Mouse (Mus musculus) liver, embryonic 15.5 days (tissue): Measurements from ENCODE around the gene Prkn. TPM values are rescaled to one million over a fixed set of nuclear protein-coding genes. Genes with fewer than 3 reads are reported as not detected.

Source experiments
- ATAC-seq: fragments of 200-750 bp; cut with Nextera tagmentation; 2 replicates; pipeline ENCODE4 v1.8.0; 2017; ENCODE audit warnings: moderate number of reproducible peaks, mild to moderate bottlenecking, moderate library complexity; ENCODE audit not compliant: insufficient read depth
- H3K27ac ChIP-seq: fragments of 300-500 bp; sonication (generic); replicated peaks from 2 replicates; pipeline ENCODE4 v1.5.1; 2015; ENCODE audit warnings: mild to moderate bottlenecking, inconsistent platforms
- H3K27me3 ChIP-seq: fragments of 300-500 bp; sonication (generic); 2 replicates; pipeline ENCODE4 v1.6.1; 2015; ENCODE audit warnings: mild to moderate bottlenecking, inconsistent platforms
- H3K36me3 ChIP-seq: fragments of 300-500 bp; sonication (generic); replicated peaks from 2 replicates; pipeline ENCODE4 v1.6.1; 2015; ENCODE audit warnings: moderate library complexity, mild to moderate bottlenecking, inconsistent platforms
- H3K4me1 ChIP-seq: fragments of 300-500 bp; sonication (generic); replicated peaks from 2 replicates; pipeline ENCODE4 v1.6.1; 2015; ENCODE audit warnings: inconsistent platforms
- H3K4me2 ChIP-seq: fragments of 300-500 bp; sonication (generic); 2 replicates; pipeline ENCODE4 v1.6.1; 2015; ENCODE audit warnings: moderate library complexity, mild to moderate bottlenecking, inconsistent platforms
- H3K4me3 ChIP-seq: fragments of 300-500 bp; sonication (generic); replicated peaks from 2 replicates; pipeline ENCODE4 v1.5.1; 2015; ENCODE audit warnings: mild to moderate bottlenecking, inconsistent platforms
- H3K9ac ChIP-seq: fragments of 300-500 bp; sonication (generic); 2 replicates; pipeline ENCODE4 v1.6.1; 2015; ENCODE audit warnings: moderate library complexity, mild to moderate bottlenecking, inconsistent platforms
- H3K9me3 ChIP-seq: fragments of 300-500 bp; sonication (generic); replicated peaks from 2 replicates; pipeline ENCODE4 v1.6.1; 2016; ENCODE audit warnings: inconsistent platforms
- WGBS: fragments of 180-500 bp; shearing (Covaris S2); methylation state at CpG from one replicate; pipeline ENCODE4 v1.1.7; 2015; ENCODE audit warnings: mixed read lengths; ENCODE audit not compliant: insufficient replicate concordance; 5-methylcytosine and 5-hydroxymethylcytosine counted together
- polyA plus RNA-seq: library from polyadenylated mRNA; unstranded; fragments of >200 nt; fragmentation: Nextera tagmentation; extraction: Ambion mirVana; gene quantifications from 2 replicates; pipeline ENCODE4 v1.2.1, GENCODE M21; 2015

Gene Prkn
- polyA plus RNA-seq, 1 experiment from 2014 or later, result 0.38 TPM

DNA sequence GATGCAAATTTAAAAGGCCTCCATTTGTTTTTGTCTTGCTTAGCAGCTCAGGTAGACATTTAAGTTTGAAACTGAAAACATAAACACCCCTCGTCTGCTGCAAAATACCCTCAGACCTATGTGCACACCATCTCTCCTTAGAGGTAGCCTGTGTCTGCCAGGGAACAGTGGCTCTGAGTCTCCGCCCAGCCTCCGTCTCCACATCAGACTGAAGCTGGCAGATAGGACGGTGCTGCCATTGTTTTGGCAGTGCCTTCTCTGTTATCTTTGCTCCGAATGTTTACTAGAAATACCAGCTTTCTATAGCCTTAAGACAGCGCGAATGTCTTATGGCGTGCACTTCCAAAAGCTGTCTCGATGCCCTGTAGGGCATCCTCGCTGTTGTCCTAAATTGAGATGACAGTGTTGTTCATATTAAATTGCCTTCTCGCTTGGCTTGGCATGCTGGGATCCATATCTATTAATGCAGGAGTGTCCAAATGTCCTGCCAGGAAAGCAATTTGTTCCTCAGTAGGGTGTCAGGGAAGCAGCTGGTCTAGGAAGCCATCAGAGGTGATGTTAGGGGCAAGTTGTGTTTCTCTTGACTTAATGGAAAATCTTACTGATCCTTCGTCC is 1047.5 kb downstream of the Prkn start:
- H3K4me3 ChIP-seq, result no peak overlapping the region
- no peaks in the 10 kb centered on the region for H3K36me3 ChIP-seq
- no peak overlapping the region for H3K27ac ChIP-seq
- no peaks in the 10 kb centered on the region for H3K4me1 ChIP-seq
- WGBS, result 64% methylated on average over 12 of the region's 12 CpGs
- no peaks in the 10 kb centered on the region for H3K9me3 ChIP-seq
- no peak for ATAC-seq
- H3K9ac ChIP-seq, result no peak overlapping the region
- H3K4me2 ChIP-seq, result no peak overlapping the region
- H3K27me3 ChIP-seq, result no peaks in the 10 kb centered on the region

DNA sequence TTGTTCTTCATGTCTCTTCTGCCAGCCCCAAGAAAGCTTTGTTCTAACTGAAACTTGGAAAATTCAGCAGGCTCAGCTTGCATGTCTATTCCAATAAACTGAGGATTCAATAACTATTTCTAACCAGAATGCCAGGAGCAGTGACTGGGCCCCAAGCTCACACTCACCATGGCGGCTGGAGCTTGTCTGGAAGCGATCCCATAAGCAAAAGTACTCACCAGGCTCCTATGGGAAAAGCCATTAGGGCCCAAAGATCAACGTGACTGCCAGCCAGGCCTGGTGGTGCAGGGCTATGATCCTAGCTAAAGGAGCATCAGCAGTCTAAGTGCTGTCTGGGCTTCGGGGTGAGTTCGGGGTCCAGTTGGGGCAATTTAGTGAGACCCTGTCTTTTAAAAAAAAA is 1048.6 kb downstream of the Prkn start:
- Histone ChIP-seq H3K4me2 (no peak overlapping the region), H3K27me3 (no peaks in the 10 kb centered on the region), H3K36me3 (no peaks in the 10 kb centered on the region), H3K9ac (no peak overlapping the region), H3K9me3 (no peaks in the 10 kb centered on the region), H3K27ac (no peak overlapping the region), H3K4me3 (no peak overlapping the region), H3K4me1 (no peaks in the 10 kb centered on the region)
- WGBS, result 65% methylated on average over 5 of the region's 5 CpGs
- ATAC-seq, result no peak

- Histone ChIP-seq H3K4me1 (no peaks in the 10 kb centered on the region), H3K9me3 (no peaks in the 10 kb centered on the region), H3K27me3 (no peaks in the 10 kb centered on the region), H3K9ac (no peak overlapping the region), H3K27ac (no peak overlapping the region), H3K36me3 (no peaks in the 10 kb centered on the region), H3K4me3 (no peak overlapping the region), H3K4me2 (no peak overlapping the region)
- WGBS, result 64% methylated on average over 7 of the region's 7 CpGs
- ATAC-seq, result no peak
These were observed 1060.1 kb downstream of the Prkn start for GRCm38 (mm10) chr17:11900300-11900699.

DNA sequence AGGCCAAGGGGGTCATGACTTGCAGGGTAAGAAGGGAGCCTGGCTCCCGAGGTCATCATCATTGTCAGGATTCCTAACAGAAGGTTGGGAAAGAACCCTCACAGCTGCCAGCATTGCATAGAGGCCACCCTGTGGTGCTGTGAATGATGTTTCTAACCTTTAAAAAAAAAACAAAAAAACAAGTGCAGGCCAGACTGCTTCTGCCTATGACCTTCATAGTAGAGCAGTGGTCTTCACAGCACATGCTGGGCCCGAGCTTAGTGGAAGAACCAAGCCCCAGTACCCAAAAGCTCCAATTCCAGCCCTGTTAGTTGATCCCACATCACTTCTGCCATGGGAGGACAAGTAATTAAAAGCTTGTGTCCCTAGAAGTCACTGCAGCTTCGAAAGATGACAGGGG is 1061.5 kb downstream of the Prkn start:
- whole genome bisulfite sequencing, result 46% methylated on average over 3 of the region's 3 CpGs
- H3K27me3 ChIP-seq, result no peaks in the 10 kb centered on the region
- H3K36me3 ChIP-seq, result no peaks in the 10 kb centered on the region
- H3K9ac ChIP-seq, result no peak overlapping the region
- H3K4me3 ChIP-seq, result no peak overlapping the region
- no peak overlapping the region for H3K4me2 ChIP-seq
- H3K9me3 ChIP-seq, result no peaks in the 10 kb centered on the region
- H3K4me1 ChIP-seq, result no peaks in the 10 kb centered on the region
- ATAC-seq, result no peak
- H3K27ac ChIP-seq, result no peak overlapping the region

- H3K9me3 ChIP-seq, result no peaks in the 10 kb centered on the region
- no peak for ATAC-seq
- no peak overlapping the region for H3K27ac ChIP-seq
- H3K4me1 ChIP-seq, result no peaks in the 10 kb centered on the region
- H3K36me3 ChIP-seq, result no peaks in the 10 kb centered on the region
- no peak overlapping the region for H3K4me3 ChIP-seq
- H3K4me2 ChIP-seq, result no peak overlapping the region
- WGBS, result 35% methylated on average over 6 of the region's 6 CpGs
- no peak overlapping the region for H3K9ac ChIP-seq
- no peaks in the 10 kb centered on the region for H3K27me3 ChIP-seq
These were observed 1062.8 kb downstream of the Prkn start for GRCm38 (mm10) chr17:11903001-11903400.

DNA sequence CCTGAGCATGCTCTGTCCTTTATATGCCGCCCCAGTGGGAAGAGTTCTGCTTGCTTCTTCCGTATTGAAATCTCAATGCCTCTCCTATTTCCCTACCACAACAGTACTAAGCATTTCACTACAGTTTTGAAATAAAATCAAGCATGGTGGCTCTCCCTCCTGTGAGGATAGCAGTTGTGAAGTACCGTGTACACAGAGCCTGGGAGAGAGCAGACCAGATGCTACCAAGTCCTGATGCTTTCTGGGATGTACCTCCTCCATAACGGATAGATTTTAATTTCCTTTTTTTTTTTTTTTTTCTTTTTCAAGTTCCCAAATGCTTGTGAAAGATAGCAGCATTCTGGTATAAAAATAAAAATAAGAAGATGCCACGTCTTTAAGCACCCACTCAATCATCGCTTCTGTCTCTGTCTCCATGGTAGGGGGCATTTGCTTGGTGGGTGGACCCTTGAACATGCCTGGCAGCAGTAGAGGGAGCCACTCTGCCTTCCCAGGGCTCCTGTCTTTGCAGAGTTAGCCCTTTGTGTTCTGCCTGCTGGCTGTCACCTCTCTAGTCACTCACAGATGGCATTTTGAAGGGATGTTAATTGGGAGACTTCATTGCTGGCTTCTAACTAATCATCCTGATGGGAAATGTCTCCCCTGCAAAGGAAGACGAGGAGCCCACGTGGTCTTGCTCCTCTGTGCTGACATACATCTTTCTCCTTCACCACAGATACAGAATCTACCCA is 1070.6 kb downstream of the Prkn start:
- Histone ChIP-seq H3K4me3 (no peak overlapping the region), H3K36me3 (no peaks in the 10 kb centered on the region), H3K27me3 (peaks cover 40% of the 10 kb centered on the region), H3K4me2 (no peak overlapping the region), H3K4me1 (no peaks in the 10 kb centered on the region), H3K9ac (no peak overlapping the region), H3K27ac (no peak overlapping the region), H3K9me3 (no peaks in the 10 kb centered on the region)
- WGBS, result 46% methylated on average over 8 of the region's 8 CpGs
- ATAC-seq, result no peak

- H3K27ac ChIP-seq, result no peak overlapping the region
- no peak overlapping the region for H3K9ac ChIP-seq
- H3K9me3 ChIP-seq, result no peaks in the 10 kb centered on the region
- no peak overlapping the region for H3K4me2 ChIP-seq
- ATAC-seq, result no peak
- H3K4me1 ChIP-seq, result no peaks in the 10 kb centered on the region
- 58% methylated on average over 4 of the region's 4 CpGs for WGBS
- H3K4me3 ChIP-seq, result no peak overlapping the region
- peaks cover 41% of the 10 kb centered on the region for H3K27me3 ChIP-seq
- no peaks in the 10 kb centered on the region for H3K36me3 ChIP-seq
These were observed 1072.0 kb downstream of the Prkn start for GRCm38 (mm10) chr17:11912136-11912535.

DNA sequence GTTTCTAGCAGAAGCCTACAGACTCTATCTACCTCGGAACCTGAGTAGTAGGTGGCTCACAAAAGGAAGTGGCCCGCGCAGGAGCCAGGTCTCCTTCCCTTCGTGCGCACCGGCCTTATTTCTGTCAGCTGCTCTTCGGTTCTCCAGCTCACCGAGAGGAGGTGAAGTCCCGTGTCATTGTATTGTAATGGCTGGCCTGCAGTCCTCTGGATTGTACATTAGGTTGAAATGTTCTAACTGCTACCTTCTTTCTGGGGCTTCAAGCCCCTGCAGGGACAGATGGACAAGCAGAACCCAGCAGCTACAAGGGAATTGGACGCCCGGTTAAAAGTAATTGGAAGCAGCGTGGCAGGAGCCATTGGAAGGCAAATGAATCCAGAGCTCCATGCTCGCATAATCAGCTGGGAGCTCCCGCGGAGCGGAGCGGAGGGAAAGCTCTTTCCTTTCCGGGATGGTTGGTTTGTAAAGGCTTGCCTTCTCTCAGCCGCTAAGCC is 1072.7 kb downstream of the Prkn start:
- H3K4me2 ChIP-seq, result no peak overlapping the region
- H3K9ac ChIP-seq, result no peak overlapping the region
- ATAC-seq, result no peak
- H3K36me3 ChIP-seq, result no peaks in the 10 kb centered on the region
- no peak overlapping the region for H3K27ac ChIP-seq
- H3K4me3 ChIP-seq, result no peak overlapping the region
- H3K9me3 ChIP-seq, result no peaks in the 10 kb centered on the region
- H3K27me3 ChIP-seq, result peaks cover 41% of the 10 kb centered on the region
- WGBS, result 4% methylated on average over 19 of the region's 19 CpGs
- H3K4me1 ChIP-seq, result no peaks in the 10 kb centered on the region

DNA sequence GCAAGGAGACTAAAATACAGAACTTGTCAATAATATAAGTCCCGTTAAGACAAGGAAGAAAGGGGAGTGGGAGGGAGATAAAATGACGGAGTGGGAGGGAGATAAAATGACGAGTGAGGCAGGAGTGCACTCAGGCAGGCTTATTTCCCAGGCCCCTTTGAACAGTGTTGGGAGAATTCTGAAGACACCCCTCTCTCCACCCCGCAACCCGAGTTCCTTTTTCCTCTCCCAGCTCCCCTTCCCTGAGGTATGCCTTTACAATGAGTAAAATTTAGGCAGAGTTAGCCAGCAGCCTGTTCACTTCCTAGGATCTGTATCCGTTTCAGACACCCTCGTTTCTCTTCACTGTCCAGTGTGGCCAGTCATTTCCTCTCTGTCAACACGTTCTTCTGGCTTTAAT is 1073.4 kb downstream of the Prkn start:
- Histone ChIP-seq H3K4me2 (no peak overlapping the region), H3K9ac (no peak overlapping the region), H3K27ac (no peak overlapping the region), H3K27me3 (peaks cover 41% of the 10 kb centered on the region), H3K4me1 (no peaks in the 10 kb centered on the region), H3K4me3 (no peak overlapping the region), H3K9me3 (no peaks in the 10 kb centered on the region), H3K36me3 (no peaks in the 10 kb centered on the region)
- ATAC-seq, result no peak
- 11% methylated on average over 8 of the region's 8 CpGs for WGBS

- no peak overlapping the region for H3K9ac ChIP-seq
- 51% methylated on average over 5 of the region's 5 CpGs for whole genome bisulfite sequencing
- no peak overlapping the region for H3K4me3 ChIP-seq
- peaks cover 41% of the 10 kb centered on the region for H3K27me3 ChIP-seq
- no peak overlapping the region for H3K27ac ChIP-seq
- no peaks in the 10 kb centered on the region for H3K36me3 ChIP-seq
- H3K9me3 ChIP-seq, result no peaks in the 10 kb centered on the region
- no peaks in the 10 kb centered on the region for H3K4me1 ChIP-seq
- no peak for ATAC-seq
- H3K4me2 ChIP-seq, result no peak overlapping the region
These were observed 1074.3 kb downstream of the Prkn start for GRCm38 (mm10) chr17:11914451-11914850.

DNA sequence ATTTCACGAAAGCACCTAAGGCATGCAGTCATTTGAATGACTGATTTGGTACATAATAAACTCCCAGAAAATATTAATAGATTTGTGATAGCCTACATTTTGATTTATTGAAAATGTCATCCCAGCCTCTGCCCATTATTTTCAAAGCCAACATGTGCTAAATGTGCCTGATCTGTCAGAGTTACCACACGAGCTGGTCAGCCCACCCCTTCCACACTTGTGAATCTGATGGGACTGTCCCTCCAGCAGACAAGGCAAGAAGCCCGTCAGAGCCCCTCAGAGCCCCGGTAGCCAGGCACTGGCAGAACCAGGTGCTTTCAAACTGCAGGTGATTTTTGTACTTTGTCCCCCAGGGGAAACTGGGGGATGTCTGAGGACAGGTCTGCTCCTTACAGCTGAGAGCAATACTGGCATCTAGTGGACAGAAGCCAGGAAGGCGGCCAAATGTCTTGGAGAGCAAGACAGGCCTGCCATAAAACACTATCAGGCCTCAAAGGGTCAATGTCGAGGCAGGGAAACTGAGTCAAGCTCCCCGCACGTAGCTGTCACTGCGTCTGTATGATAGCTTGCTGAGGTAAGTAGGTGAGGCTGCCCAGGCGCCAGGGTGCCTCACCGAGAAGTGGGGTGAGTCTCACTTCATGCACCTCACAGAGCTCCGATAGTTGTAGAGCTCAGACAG is 1078.1 kb downstream of the Prkn start:
- H3K4me2 ChIP-seq, result no peak overlapping the region
- H3K4me1 ChIP-seq, result no peaks in the 10 kb centered on the region
- H3K27ac ChIP-seq, result no peak overlapping the region
- H3K4me3 ChIP-seq, result no peak overlapping the region
- ATAC-seq, result no peak
- peaks cover 22% of the 10 kb centered on the region for H3K27me3 ChIP-seq
- H3K9ac ChIP-seq, result no peak overlapping the region
- no peaks in the 10 kb centered on the region for H3K36me3 ChIP-seq
- no peaks in the 10 kb centered on the region for H3K9me3 ChIP-seq
- 40% methylated on average over 12 of the region's 12 CpGs for WGBS
